Mouse (Mus musculus) cortical plate, adult 2 months (tissue): ENCODE results near the gene Fam69a.
A peak's percentile ranks its signal among the peaks of the same experiment; 100 is the strongest.

Experiments
- CTCF ChIP-seq: fragments of 200-500 bp; IDR thresholded peaks from 2 replicates; pipeline ENCODE4 v1.5.1; 2011; ENCODE audit warnings: mild to moderate bottlenecking, control low read depth, low read length; ENCODE audit not compliant: insufficient read depth; ENCODE audit errors: extremely low read depth
- POLR2A ChIP-seq: fragments of 200-500 bp; IDR thresholded peaks from 2 replicates; pipeline ENCODE4 v1.6.1; 2011; ENCODE audit warnings: mild to moderate bottlenecking, low read length, control low read depth; ENCODE audit not compliant: insufficient read depth; ENCODE audit errors: extremely low read depth

DNA sequence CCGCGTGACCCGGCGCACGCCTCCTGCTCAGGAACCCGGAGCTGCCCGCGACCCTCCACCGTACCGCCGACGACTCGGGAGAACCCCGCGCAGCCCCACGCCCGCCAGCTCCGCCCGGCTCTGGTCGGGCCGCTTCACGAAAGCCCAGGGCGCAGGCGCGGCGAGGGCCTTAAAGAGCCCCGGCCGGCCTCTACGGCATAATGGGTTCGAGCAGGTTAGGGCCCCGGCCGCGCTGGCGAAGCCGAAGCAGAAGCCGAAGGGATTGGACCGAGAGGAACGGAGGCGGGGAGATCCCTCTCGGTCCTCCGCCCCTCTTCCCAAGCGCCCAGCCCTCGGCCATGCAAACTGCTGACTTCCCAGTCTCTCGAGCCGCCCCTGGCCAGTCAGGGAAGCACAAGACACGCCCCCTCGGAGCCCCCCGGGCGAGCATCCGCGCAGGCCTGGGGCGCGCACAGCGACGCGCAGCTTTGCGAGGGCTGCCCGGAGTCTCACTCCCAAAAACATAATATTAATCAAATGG is 117.9 kb downstream of the Fam69a start:
- no peak for TF ChIP-seq CTCF
- peak; percentile 47; the same call in 1 of the 2 replicates for TF ChIP-seq POLR2A
